Mouse (Mus musculus): ENCODE measurements around the gene Rfesd. TPM values are rescaled to one million over a fixed set of nuclear protein-coding genes. Genes with fewer than 3 reads are reported as not detected.

Gene Rfesd
- total RNA-seq, 2 experiments from 2014 or later, result 14.2 to 15.1 TPM

DNA sequence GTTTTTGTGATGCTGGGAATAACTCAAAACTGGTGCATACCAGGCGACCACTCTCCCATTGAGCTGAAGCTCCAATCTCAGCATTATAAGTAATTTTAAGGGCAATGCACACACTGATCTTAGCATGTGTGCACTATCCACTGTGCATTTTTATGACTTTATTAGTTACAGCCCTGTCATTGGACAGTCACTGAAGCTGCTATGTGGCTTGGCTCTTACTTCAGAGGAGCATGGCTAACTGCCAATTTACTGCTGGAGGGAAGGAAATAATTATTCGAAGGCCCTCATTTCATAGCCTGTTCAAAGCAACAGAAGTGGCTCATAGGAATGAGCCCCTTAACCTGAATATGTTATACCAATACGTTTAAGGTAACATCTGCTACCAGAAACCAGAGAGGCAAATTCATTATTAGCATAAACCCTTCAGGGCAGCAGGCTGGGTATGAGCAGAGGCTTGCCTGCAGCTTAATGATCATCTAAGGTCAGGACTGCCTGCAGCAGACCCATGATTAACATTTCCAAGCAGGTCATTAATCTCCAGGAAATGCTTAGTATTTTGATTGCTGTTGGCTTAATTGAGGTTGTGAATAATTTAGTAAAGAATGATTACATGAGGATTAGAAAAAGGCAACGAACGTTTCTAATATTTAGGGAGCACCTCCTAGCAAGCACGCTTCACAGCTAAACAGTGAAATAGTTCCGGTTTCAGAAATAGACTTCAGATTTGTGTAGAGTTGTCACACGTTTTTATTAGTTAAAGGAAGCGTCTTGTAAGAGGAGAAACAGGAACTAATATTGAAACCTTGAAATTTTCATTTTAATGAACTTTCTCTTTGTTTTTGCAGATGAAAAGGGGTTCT is 26.1 kb downstream of the Rfesd start:
- DNase-seq, result no peak
- intact Hi-C loops (cut with DNase I), result no loop called here

- DNase-seq, result no peak
- intact Hi-C loops (cut with DNase I), result no loop called here
Measured at GRCm38 (mm10) chr13:75988096-75988495, 30.4 kb downstream of the Rfesd start.

DNA sequence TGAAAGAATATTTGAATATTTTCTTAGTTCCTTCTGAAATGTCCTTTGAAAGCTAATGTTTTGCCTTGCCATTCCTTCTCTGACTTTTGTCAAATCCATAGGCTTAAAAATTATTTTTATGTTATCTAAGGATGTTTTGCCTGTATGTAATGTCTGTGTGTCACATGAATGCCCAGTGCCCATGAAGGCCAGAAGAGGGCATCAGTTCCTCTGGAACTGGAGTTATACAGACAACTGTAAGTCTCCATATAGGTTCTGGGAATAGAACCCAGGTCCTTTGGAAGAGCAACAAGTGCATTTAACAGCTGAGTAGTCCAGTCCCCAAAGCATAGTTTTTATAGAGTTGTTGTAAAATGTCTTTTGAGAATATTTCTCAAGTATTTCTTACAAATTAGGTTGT is 36.6 kb downstream of the Rfesd start:
- no peak for DNase-seq
- intact Hi-C loops (cut with DNase I), result no loop called here

DNA sequence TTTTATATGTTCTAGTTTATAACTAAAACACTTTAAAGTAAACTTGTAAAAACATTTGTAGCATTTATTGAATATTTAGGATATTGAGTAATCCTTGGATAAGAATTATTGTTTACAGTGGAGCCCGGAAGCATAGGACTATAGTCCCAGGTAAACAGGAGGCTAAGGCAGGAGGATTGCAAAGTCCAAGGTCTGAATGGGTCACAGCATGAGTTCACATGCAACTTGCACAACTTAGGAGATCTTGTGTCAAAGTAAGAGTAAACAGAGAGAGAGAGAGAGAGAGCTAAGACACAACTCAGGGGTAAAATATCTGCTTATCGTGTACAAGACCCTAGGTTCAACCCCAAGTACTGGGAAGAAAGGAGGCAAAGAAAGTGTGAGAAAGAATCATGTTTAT is 41.9 kb downstream of the Rfesd start:
- DNase-seq, result no peak
- intact Hi-C loops (cut with DNase I), result no loop called here

DNA sequence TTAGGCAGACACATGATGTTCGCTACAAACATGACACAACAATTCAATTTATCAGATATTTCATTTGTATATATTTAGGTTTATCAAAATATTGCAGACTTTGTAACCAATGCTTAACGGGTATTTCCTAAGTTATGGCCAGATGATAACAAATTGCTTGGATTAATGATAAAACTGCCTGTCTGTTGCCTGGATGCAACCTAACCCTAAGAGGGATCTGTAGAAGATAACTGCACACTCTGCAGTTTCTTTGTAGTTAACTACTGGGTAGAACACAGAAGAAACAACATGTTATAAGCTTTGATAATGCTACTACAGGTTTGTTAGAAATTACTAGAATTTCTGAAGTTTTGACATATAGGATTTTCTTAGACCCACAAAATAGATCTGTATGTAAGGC is 42.3 kb downstream of the Rfesd start:
- intact Hi-C loops (cut with DNase I), result no loop called here
- DNase-seq, result no peak

DNA sequence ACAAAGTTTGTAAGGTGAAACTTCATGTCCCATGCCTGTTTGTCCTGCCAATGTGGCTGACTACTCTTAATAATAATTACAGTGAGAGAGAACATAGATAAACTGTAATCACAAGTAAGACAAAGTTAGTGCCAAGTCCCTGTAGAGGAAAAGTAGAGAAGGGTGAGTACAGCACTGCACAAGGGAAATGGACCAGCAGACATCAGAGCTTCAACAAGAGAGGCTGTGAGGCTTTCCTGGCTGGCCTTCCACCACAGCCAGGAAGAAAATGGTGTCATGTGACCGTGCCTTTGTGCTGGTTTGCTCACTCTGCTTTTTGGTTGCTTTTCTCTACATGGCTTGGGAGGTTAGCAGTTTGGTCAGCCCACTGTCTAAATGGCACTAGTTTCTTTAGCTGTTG is 42.9 kb downstream of the Rfesd start:
- no peak for DNase-seq
- intact Hi-C loops (cut with DNase I), result no loop called here

GRCm38 (mm10) chr13:75974481-75974880 is 44.0 kb downstream of the Rfesd start:
- intact Hi-C loops (cut with DNase I), result no loop called here
- no peak for DNase-seq

DNA sequence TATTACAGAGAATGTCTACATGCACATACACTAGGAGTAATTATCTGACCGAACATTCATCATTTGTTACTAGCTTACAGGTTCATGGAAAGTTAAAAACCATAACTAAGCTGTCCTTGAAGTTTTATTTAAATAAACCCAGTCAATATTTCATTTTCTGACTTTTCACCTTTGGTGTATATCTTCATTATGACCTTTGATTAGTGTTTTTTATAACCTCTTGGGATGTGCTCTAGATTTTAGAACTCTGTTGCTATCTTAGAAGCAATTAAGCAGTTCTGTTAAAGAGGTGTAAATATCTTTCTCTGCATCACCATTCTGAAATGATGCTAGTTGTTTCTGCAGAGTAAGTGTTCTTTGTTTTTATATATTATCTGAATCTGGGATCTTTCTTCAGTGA is 51.7 kb downstream of the Rfesd start, which contains the start of gene Spata9:
Gene Spata9 (plus strand): TSS at position 301 of the 400 bp plus-strand sequence.
- intact Hi-C loops (cut with DNase I), result no loop called here
- no peak for DNase-seq

GRCm38 (mm10) chr13:75955357-75955992 is 63.0 kb downstream of the Rfesd start:
- no peak for DNase-seq
- intact Hi-C loops (cut with DNase I), result no loop called here

Other genes with a start within 250 kb of the Rfesd start
- 10 to 100 TPM; 35.0 to 36.1 TPM for gene Glrx, start 178.9 kb downstream of the Rfesd start, total RNA-seq (2021)
- gene Rhobtb3, start 74.8 kb downstream of the Rfesd start, total RNA-seq (2021), result 10 to 100 TPM; 29.7 to 33.7 TPM
- 1 to 10 TPM in 1 of 2 experiments, under 1 TPM in 1; 0.68 to 1.3 TPM for gene Spata9, start 51.6 kb downstream of the Rfesd start, total RNA-seq (2021)
- gene Gpr150, start 38.3 kb upstream of the Rfesd start, total RNA-seq (2021), result 1 to 10 TPM; 2.8 to 2.9 TPM
- 1 to 10 TPM; 4.0 to 5.7 TPM for gene Arsk, start 79.9 kb upstream of the Rfesd start, total RNA-seq (2021)
- 10 to 100 TPM; 24.4 to 28.2 TPM for gene Ttc37, start 80.0 kb upstream of the Rfesd start, total RNA-seq (2021)